In the genomic region with DNA sequence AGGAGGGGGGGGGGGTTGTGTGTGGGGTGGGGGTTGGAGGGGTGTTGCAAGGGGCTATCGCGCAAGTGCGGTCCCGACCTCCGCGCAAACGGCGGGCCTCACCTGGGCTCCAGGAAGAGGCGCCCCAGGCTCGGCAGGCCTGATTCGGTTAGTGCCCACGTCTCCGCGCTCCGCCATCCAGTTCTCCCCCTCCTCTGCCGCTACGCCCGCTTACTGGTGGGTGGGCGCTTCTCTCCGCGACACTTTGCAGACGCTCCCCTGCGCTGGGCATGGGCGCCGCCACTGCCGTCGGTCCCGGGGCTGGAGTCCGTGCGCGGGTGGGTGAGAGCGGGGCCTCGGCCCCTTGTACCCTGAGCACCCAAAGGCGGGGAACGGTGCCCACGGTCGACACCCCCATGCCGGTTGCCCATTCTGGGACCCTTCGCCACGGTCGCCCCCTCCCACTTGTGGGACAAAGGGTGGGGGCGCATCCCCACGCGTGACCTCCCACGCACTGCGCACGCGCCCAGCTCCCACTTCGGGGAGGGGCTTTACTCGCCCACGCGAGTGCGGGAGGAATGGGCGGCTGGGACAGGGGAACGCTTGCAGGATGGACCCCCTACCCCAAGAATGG, we compare ENCODE assay signal across 8 mouse cellular contexts. TPM values are rescaled to one million over a fixed set of nuclear protein-coding genes. Genes with fewer than 3 reads are reported as not detected.
A peak's percentile ranks its signal among the peaks of the same experiment; 100 is the strongest.
DNase-seq lines count a peak whose midpoint lies in the region; ATAC-seq lines count a peak whose summit lies in the region.

No protein-coding gene starts in this region.

- H3K4me3 ChIP-seq in hindbrain, embryonic 16.5 days (ENCODE audit: low read length) = peak overlapping the region; percentile 46
- H3K4me3 ChIP-seq in liver, embryonic 13.5 days (replicated peaks) = peak overlapping the region; percentile 40

- no peaks in the 10 kb centered on the region for H3K36me3 ChIP-seq in hindbrain, embryonic 16.5 days (ENCODE audit: control insufficient read depth, insufficient read depth, low read length)
- H3K36me3 ChIP-seq in liver, embryonic 13.5 days = no peaks in the 10 kb centered on the region

- H3K9me3 ChIP-seq in hindbrain, embryonic 16.5 days (ENCODE audit: control insufficient read depth, low read length) = no peaks in the 10 kb centered on the region
- H3K9me3 ChIP-seq in liver, embryonic 13.5 days (replicated peaks) = no peaks in the 10 kb centered on the region

- peaks cover 6% of the 10 kb centered on the region for H3K27me3 ChIP-seq in hindbrain, embryonic 16.5 days (replicated peaks; ENCODE audit: control insufficient read depth, insufficient read depth, low read length)
- H3K27me3 ChIP-seq in liver, embryonic 13.5 days = peaks cover 78% of the 10 kb centered on the region

- peak overlapping the region; percentile 83 for H3K27ac ChIP-seq in hindbrain, embryonic 16.5 days (ENCODE audit: low read depth, low read length)
- H3K27ac ChIP-seq in liver, embryonic 13.5 days = no peak overlapping the region

- DNase-seq in left cerebral cortex, adult 18-20 months (ENCODE audit: low spot score in 2 of 2) = peak; percentile 53 to 60
- no peak for DNase-seq in left cerebral cortex, adult 11 months (ENCODE audit: low spot score)
- DNase-seq in embryo, embryonic 10.5 days (ENCODE audit: low spot score) = peak; percentile 28
- no peak for DNase-seq in liver, embryonic 13.5 days
- DNase-seq in right cerebral cortex, postnatal 4 days = peak; percentile 84
- DNase-seq in urinary bladder, postnatal 25 days (ENCODE audit: low spot score) = no peak

- ATAC-seq in hindbrain, embryonic 16.5 days = peak; percentile 25
- no peak for ATAC-seq in liver, embryonic 13.5 days (ENCODE audit: low read depth)
- no peak for ATAC-seq in megakaryocyte-erythroid progenitor cell, adult 5-6 weeks (replicated peaks; ENCODE audit: low FRiP score, low TSS enrichment, poor library complexity, severe bottlenecking)

- peak overlapping the region; percentile 66 for H3K9ac ChIP-seq in hindbrain, embryonic 16.5 days (ENCODE audit: low read depth, low read length)
- no peak overlapping the region for H3K9ac ChIP-seq in liver, embryonic 13.5 days

- 2% methylated on average over 49 of the region's 55 CpGs for WGBS in hindbrain, embryonic 16.5 days
- WGBS in liver, embryonic 13.5 days (ENCODE audit: insufficient replicate concordance) = 5% methylated on average over 49 of the region's 55 CpGs

- H3K4me1 ChIP-seq in hindbrain, embryonic 16.5 days (ENCODE audit: control insufficient read depth, insufficient read depth, low read depth, low read length) = peaks cover 57% of the 10 kb centered on the region
- H3K4me1 ChIP-seq in liver, embryonic 13.5 days (replicated peaks) = peaks cover 44% of the 10 kb centered on the region

- H3K4me2 ChIP-seq in hindbrain, embryonic 16.5 days (ENCODE audit: low read length) = peak overlapping the region; percentile 78
- peak overlapping the region; percentile 55 for H3K4me2 ChIP-seq in liver, embryonic 13.5 days

RNA-seq across cellular contexts. Expression of gene U2af2, which starts 5.2 kb away (rescaled TPM):
- 100 to 1,000 TPM; 176 to 181 TPM for total RNA-seq in left cerebral cortex, adult 18-20 months (2021)
- polyA plus RNA-seq in hindbrain, embryonic 16.5 days (2015; fragmentation: Nextera tagmentation; extraction: Ambion mirVana) = 91.8 and 103 TPM in 2 replicates
- polyA plus RNA-seq in liver, embryonic 13.5 days (2015; fragmentation: Nextera tagmentation; extraction: Ambion mirVana) = 79.1 and 83.0 TPM in 2 replicates
- 259 and 276 TPM in 2 replicates for total RNA-seq in megakaryocyte-erythroid progenitor cell, adult 5-6 weeks (2014; fragmentation: Nextera tagmentation)
- total RNA-seq in megakaryocyte-erythroid progenitor cell, adult 5-6 weeks (2017) = 284 and 302 TPM in 2 replicates

RNA-seq across cellular contexts. Expression of gene Zfp580, which starts 5.4 kb away (rescaled TPM):
- total RNA-seq in left cerebral cortex, adult 18-20 months (2021) = 10 to 100 TPM; 27.8 to 31.0 TPM
- 103 and 108 TPM in 2 replicates for polyA plus RNA-seq in hindbrain, embryonic 16.5 days (2015; fragmentation: Nextera tagmentation; extraction: Ambion mirVana)
- 2.2 and 2.7 TPM in 2 replicates for polyA plus RNA-seq in liver, embryonic 13.5 days (2015; fragmentation: Nextera tagmentation; extraction: Ambion mirVana)
- total RNA-seq in megakaryocyte-erythroid progenitor cell, adult 5-6 weeks (2014; fragmentation: Nextera tagmentation) = 1.3 and 2.1 TPM in 2 replicates
- not detected in 2 replicates for total RNA-seq in megakaryocyte-erythroid progenitor cell, adult 5-6 weeks (2017)

RNA-seq across cellular contexts. Expression of gene Zfp784, which starts 18.5 kb away (rescaled TPM):
- total RNA-seq in left cerebral cortex, adult 18-20 months (2021) = 1 to 10 TPM; 4.4 to 4.8 TPM
- polyA plus RNA-seq in hindbrain, embryonic 16.5 days (2015; fragmentation: Nextera tagmentation; extraction: Ambion mirVana) = 9.7 and 10.2 TPM in 2 replicates
- polyA plus RNA-seq in liver, embryonic 13.5 days (2015; fragmentation: Nextera tagmentation; extraction: Ambion mirVana) = 0.93 and 1.4 TPM in 2 replicates
- total RNA-seq in megakaryocyte-erythroid progenitor cell, adult 5-6 weeks (2014; fragmentation: Nextera tagmentation) = 1.0 and 1.9 TPM in 2 replicates
- 0.09 and 2.9 TPM in 2 replicates for total RNA-seq in megakaryocyte-erythroid progenitor cell, adult 5-6 weeks (2017)

RNA-seq across cellular contexts. Expression of gene 4632433K11Rik, which starts 22.8 kb away (rescaled TPM):
- not detected for total RNA-seq in left cerebral cortex, adult 18-20 months (2021)
- polyA plus RNA-seq in hindbrain, embryonic 16.5 days (2015; fragmentation: Nextera tagmentation; extraction: Ambion mirVana) = not detected in 2 replicates
- 0.09 TPM in 1 of 2 replicates, not detected in the other for polyA plus RNA-seq in liver, embryonic 13.5 days (2015; fragmentation: Nextera tagmentation; extraction: Ambion mirVana)
- total RNA-seq in megakaryocyte-erythroid progenitor cell, adult 5-6 weeks (2014; fragmentation: Nextera tagmentation) = 1.3 and 2.0 TPM in 2 replicates
- total RNA-seq in megakaryocyte-erythroid progenitor cell, adult 5-6 weeks (2017) = 0.23 TPM in 1 of 2 replicates, not detected in the other

RNA-seq across cellular contexts. Expression of gene Epn1, which starts 23.3 kb away (rescaled TPM):
- 100 to 1,000 TPM; 482 to 504 TPM for total RNA-seq in left cerebral cortex, adult 18-20 months (2021)
- 115 and 124 TPM in 2 replicates for polyA plus RNA-seq in hindbrain, embryonic 16.5 days (2015; fragmentation: Nextera tagmentation; extraction: Ambion mirVana)
- polyA plus RNA-seq in liver, embryonic 13.5 days (2015; fragmentation: Nextera tagmentation; extraction: Ambion mirVana) = 45.6 and 48.2 TPM in 2 replicates
- total RNA-seq in megakaryocyte-erythroid progenitor cell, adult 5-6 weeks (2014; fragmentation: Nextera tagmentation) = 134 and 193 TPM in 2 replicates
- 51.1 and 62.6 TPM in 2 replicates for total RNA-seq in megakaryocyte-erythroid progenitor cell, adult 5-6 weeks (2017)

Comparison
In these comparisons a context has a peak if more than half of its experiments do, and no peak if none do; other contexts are left out.
1. DNase-seq: peak in left cerebral cortex, adult 18-20 months (2 of 2), embryo, embryonic 10.5 days (single experiment) and right cerebral cortex, postnatal 4 days (single experiment); none in left cerebral cortex, adult 11 months (single experiment), liver, embryonic 13.5 days (single experiment) and urinary bladder, postnatal 25 days (single experiment).
2. RNA of gene Zfp580, which starts 5.4 kb away (total RNA-seq): 27.8 to 31.0 TPM in left cerebral cortex, adult 18-20 months; 1.3 to 2.1 TPM in megakaryocyte-erythroid progenitor cell, adult 5-6 weeks; every median in the first group is over 4 times any median in the second.